Mouse (Mus musculus): ENCODE measurements at regions not wholly inside any gene's neighbourhood (a gene's known extent, or its start where the extent isn't known, plus 50 kb on each side); places are given as distances from the start of the nearest gene placed in this dataset.

DNA sequence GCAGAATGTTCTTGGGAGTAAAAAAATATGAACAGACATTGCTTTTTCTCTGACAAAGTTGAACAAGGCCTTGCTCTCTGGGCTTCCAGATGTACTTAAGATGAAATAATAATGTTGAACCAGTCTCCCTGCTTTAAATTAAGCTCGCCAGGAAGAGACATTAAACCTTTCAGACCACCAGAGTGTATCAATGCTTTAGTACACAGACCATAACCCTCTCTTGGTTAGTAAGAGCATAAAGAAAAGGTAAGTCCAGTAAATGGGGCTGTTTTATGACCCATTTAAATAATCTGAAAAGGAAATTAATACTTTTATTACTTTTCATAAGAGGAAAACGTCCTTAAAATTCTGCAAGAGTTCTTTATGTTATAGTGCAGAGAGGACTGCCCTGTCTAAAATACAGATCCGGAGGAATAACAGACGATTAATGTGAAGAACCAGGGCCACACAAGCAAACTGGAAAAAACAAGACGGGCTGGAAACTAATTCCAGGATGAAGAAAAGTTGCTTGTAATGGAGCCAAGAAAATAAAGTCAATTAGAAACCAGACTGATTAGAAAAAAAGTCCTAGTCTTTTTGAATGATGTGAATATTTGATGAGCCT, 74.4 kb downstream of the Mettl11b start:
- DNase-seq (ENCODE audit: low spot score in 2 of 2), result no peak

DNA sequence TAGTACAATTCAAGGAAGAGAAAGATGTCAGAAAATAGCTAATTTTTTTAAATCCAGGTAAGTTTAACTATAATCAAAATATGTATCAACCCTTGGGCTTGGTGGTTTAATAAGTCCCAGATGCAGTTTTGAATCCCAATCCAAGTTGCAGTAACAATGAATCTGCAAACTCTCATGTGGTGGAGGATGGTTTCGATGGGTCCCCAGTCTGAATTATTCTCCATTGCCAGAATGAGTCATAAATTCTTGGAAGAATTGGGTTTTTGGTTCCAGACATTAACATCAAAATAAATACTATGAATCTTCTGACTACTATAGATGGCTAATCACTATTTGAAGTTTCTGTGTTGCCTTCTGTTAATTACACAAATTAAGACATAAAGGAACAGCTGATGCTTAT, 82.9 kb downstream of the Mettl11b start:
- DNase-seq (ENCODE audit: low spot score in 2 of 2), result no peak

DNA sequence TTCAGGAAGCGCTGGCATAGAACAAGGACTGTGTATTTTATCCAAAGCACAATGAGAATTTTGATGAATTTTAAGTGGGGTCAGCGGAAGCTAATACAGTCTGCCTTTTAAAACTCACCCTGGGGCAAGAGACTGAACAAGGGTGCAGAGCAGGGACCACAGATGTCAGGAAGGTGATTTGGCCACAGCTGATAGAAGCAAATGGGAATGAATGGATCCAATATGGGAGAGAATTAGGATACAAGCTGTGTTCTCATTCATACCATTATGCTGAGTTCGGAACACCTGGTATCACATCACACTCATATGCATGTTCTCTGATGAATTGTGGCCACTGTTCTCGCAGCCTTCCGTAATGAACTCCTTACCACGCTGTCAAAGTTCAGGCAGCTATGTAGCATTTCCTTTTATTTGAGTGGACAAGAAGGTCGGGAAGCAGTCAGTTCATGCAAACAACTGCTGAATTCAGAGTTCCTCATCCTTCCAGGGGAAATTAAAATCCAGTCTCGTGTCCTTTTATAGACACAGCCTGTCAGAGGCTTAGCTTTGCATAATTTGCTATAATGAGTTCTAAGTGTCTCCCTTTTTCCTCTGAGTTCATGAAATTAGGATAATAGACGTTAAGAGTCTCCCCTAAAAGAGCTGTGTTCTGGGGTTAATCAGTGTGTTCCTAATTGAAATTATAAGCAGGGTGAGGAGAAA, 84.4 kb downstream of the Mettl11b start:
- DNase-seq (ENCODE audit: low spot score in 2 of 2), result no peak

DNA sequence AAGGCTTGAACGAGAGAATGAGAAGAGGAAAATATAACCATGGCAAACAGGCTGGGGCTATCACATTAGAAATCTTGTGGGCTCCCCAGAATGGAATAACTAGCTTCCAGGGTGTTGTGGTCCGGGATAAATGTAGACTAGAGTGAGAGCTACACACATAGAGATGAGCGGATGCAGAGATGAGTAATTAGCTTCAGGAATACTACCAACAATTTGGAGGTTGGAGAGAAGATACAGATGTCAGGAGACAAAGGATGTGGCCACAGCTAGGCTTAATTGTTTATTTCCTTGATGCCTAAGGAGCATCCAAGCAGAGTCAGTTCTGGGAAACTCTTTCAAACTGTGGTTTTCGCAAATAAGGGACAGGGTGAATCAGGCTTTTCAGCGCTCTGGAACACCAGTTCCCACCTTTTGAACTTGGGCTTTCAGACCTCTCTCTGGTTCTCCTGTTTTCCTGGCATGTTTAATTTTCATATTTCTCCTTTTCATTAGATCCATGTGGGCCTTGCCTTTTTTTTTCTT, 94.7 kb downstream of the Mettl11b start:
- DNase-seq (ENCODE audit: low spot score in 2 of 2), result no peak

DNA sequence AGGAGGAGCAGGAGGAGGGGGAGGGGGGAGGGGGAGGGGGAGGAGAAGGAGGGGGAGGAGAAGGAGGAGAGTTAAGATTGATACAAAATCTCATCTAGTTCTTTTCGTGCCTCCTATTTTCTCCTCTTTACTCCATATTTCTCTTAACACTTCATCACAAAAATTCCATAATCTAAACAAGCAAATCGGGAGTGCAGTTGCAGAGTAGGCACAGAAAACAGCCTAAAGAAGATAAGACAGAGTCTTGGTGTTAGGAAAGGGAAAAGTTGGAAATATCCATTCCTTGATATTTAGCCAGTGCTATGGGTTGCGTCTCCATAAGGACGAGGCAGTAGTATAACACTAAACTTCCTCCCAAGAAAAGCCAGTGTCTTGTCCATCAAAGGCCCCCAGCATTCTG, 100.1 kb downstream of the Mettl11b start:
- DNase-seq (ENCODE audit: low spot score in 2 of 2), result no peak

DNA sequence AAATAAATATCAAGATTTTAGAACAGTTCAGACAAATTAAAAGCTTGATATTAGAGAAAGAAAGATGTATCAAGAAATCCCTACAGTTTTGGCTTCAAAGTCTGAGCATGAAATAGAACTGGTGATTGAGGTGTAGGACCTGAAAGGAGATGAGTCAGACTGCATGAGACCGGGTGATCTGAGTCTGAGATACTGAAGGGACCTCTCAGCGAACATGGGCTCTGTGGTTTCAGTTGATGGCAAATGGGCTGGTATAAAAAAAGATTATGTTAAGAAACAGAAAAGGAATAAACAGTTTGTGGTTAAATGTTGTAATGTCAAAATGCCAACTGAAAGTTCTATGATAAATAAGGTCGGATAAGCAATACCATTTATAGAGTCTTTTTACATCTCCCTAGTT, 103.7 kb downstream of the Mettl11b start:
- no peak for DNase-seq (ENCODE audit: low spot score in 2 of 2)

DNA sequence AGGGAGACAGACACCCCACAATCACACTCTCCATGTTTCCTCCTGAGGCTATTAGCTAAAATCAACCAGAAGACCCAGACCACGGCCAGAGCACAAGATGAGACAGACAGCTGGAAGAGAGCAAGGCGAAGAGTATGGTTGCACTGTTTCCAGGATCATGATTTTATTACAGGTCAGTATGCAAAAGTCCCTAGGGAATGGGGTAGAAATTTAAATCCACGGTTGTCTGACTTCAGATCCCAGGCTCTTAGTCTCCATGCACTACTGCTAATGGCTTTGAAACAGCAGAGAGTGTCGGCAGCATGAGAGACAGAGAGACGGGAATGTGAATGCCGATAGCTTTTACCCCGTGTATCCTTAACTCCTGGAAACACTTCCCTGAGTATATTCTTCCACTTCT, 105.2 kb downstream of the Mettl11b start:
- no peak for DNase-seq (ENCODE audit: low spot score in 2 of 2)

DNA sequence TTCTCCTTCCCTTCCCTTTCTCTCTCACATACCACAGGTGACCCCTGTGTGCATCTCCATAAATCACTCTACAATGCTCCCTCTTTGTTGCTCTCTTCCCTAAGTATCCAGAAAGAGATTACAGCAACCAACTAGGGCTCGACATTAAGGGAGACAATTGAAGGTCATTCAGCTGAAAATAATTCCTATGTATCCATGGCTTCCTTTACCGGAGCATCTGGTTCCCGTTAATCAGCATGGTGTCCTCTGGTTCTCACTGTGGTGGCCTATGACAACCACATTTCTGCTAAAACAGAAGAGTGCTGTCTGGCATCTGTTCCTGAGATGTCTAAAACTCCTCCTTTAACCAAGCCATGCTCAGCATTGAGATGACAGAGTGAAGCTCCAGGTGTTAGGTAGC, 106.9 kb downstream of the Mettl11b start:
- no peak for DNase-seq (ENCODE audit: low spot score in 2 of 2)

DNA sequence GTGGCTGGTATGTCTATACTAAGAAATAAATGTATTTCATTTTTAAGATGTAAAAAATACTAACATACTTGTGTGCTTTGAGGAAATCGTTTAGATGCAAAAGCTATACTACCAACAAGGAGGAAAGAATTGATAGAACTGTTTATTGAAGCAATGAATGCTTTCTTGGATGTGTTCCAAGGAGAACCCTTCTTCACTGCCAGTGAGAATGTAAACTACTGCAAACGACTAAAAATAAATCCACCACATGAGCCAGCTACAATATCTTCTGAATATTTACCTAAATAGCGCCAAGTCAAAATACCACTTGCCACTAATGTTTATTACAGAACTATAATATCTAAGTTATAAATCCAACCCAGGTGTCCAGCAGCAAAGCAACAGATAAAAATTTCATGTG, 108.4 kb downstream of the Mettl11b start:
- no peak for DNase-seq (ENCODE audit: low spot score in 2 of 2)

DNA sequence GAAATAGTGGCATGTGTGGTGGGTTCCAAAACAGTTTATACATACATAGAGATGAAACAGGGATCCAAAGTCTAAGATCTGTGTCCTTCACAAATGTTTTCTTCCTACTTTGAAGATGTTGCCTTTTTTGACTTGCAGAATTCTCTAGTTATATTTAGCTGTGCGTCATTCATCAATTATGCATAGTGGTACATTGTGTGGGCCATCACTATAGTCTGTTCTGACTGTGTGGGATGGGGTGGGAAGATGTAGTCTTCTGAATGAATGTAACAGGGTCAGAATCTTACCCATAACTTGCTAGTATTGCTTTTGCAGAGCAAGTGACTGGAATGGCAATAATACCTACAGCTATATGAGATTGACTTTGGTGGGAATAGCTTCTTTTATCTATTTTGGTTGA, 116.6 kb downstream of the Mettl11b start:
- DNase-seq (ENCODE audit: low spot score in 2 of 2), result no peak

DNA sequence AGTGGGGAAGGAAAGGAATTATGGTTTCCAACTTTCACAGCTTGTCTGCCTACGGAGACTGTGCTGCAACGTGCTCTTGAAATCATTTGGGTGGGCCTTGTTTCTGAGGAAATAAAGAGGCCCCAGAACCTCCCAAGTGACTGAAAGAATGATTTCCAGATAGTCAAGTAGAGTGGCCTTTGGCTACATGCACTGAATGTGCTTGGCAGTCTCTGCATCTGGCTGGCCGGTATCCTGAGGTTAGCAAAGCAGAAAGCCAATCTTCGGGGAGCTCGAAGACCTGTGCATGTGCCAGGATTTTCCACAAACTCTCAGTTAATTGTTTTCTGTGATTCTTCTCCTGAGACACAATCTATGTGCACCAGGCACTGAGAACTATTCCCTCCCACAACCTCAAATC, 117.3 kb downstream of the Mettl11b start:
- DNase-seq (ENCODE audit: low spot score in 2 of 2), result no peak

DNA sequence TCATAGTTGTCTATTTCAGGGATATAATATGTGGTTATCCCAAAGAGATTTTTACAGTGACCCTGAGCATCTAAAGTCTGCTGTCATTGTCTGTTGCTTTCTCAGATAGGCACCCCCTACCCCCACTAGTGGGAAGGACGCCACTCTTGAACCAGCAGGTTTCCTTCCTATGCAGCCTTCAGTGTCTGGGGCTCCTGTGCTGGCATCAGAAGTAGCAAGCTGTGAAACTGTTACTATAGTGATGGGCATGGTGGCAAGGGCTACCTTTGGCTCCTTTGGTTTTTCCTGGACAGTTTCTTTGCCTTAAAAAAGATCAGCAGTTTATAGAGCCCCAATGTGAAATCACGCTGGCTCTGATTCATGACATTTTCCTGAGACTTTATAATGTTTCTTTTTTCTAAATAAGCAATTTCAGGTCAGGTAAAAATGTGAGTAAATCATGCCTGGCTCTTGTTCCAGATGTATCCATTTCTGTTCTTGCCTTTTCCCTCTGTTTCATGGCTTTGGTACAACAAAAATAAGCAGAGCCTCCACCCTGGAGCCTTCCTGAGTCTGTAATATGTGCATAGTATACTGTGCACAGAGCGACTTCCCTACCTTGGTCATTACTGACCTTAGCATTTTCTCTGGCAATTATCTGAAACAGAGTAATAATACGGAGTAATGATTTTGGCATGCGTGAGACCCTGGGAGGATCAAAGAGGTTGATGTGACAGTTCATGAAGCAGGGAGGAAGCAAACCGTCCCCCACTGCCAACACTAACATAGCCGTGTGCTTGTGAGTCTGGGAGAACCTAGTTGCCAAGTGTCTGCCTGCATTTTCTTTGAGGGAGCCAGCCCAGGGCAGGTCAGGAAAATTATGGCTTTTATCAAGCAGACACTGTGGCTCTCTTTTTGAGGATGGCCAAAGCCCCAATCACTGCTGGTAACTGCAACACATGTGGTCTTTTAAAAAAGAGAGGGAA, 124.8 kb downstream of the Mettl11b start:
- no peak for DNase-seq (ENCODE audit: low spot score in 2 of 2)

DNA sequence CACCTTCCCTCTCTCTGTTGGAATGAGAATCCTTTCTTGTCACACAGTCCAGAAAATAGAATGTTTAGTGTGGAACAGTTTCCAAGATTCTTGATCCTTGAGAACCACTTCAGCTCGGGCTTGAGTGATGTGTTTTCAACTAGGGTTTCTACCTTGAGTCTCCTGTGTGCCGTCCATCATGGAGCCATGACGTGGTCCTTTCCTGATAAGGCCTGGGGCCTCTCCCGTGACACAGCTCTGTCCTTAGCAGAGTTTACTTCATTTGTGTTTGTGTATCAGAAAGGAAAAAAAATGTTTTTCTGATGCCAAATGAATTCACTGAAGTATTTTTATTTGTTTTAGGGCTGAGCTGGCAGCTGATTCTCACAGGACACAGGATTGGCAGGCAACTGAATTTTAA, 148.6 kb downstream of the Mettl11b start:
- no peak for DNase-seq (ENCODE audit: low spot score in 2 of 2)

DNA sequence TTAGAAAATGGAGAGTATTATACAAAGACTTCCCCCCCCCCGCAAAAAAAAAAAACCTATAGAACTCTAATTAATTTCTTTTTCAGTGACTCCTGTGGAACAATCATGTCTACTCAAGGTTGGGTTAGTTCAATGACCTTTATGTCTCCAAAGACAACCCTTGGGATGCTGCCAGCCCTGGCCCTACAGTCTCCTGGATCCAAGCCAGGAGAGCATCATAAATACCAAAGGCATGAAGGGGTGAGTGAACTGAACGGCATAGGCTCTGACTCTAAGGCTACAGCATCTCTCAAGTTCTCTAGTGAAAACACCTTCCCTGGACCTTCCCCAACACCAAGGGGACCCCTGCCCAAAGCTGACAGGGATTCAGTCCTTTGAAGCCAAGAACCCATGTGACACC, 149.4 kb downstream of the Mettl11b start:
- DNase-seq (ENCODE audit: low spot score in 2 of 2), result no peak

DNA sequence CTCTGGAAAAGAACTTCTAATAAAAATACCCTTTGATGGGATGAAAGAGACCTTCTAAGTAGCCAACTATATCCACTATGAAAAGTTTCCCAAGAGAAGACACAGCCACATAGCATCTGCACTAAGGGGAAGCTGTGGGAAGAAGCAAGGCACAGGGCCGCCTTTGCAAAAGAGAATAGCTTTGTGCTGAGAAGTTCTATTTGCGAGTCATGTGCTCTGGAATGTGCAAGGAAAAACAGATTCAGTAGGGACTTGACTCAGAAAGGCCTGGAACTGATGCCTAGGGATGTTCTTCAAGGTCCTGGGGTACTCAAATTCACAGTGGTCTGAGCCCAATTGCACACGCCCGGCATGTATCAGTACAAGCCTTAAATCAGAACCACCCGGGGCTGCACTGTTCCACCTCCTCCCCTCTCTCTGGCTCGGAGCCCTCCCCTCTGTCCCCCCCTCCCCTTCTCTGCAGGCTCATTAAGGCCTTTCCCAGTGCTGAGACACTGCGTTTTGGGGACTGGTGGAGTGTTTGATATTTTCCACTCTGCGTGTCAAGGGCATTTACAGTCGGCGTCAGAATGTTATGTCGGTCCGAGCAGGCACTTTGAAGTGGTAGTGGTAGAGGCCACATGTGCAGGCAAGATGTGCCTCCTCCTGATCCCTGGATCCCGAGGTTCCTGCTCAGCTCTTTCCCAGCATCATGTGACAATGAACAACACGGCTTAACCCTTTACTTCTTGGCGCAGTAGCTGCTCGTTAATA, 150.4 kb downstream of the Mettl11b start:
- DNase-seq (ENCODE audit: low spot score in 2 of 2), result no peak

DNA sequence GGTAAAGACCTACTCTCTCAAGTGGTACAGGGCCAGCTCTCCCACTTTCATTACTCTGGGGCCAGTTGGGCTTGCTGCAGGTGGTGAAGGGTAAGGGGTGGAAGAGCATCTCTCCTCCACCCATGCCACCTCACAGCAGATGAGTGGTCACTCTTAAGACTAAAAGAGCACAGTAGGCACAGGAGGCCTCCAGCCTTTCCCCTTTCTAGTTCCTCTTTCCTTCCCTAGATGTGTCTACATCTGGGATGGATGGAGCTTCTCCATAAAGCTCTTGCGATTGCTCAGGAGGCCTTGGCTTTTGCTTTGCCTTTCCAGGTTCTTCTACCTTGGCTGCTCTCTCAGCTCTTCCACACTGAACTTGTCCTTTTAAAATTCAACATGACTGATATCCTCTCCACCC, 151.5 kb downstream of the Mettl11b start:
- DNase-seq (ENCODE audit: low spot score in 2 of 2), result no peak

DNA sequence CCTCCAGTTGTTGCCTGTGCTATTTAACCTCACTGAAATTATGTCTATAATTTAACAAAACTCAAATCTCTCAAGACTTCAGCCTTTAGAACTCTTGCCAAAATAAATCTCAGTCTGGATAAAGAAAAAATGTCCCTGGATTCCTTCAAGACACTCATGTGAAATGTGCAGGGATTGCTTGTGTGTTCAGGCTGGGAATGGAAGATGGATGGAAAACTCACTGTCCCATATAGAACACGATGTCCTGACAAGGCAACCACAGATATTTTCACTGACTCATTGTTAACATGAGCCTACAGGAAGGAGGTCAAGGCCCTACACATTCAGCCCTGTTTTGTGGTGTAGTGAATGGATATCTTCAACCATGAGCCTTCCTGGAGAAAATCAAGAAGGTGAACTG, 160.3 kb upstream of the Gorab start:
- DNase-seq (ENCODE audit: low spot score in 2 of 2), result no peak

DNA sequence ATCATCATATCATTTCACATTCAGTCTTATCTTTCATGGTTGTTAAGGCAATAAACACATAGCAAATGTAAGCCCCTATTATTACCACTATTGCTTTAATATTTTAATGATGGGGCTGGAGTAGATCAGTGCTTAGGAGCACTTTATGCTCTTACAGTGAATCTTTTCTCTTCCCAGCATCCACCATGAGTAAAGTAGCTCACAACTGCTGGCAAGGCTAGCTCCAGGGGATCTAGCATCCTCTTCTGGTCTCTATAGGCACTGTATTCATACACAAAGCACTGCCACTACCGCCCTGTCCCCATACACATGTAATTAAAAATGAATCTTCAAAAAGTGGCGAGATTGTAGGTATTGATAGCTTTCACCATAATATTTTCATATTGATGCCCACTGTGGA, 159.6 kb upstream of the Gorab start:
- no peak for DNase-seq (ENCODE audit: low spot score in 2 of 2)

DNA sequence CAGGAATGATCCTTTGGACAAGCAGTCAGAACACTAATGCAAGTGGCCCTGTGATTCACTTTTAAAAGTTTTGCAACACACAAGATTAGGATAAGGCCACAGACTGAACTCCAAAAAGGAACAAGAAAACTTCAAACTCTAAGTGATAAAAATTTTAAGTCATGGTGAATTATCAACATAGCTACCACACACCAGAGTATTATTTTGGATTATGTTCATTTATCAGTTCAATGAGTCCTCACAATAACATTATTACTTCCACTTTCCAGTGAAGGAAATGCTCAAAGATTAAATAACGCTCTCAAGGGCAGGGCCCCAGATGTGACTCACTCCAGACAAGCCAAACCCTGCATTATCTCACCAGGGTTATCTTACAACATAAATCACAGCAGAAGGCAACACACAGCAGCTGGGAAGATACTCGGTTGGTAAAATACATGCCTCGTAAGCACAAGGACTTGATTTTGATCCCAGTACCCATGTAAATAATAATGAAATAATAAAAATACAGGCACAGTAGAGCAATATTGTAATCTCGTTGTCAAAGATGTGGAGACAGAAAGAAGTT, 158.8 kb upstream of the Gorab start:
- DNase-seq (ENCODE audit: low spot score in 2 of 2), result peak in 1 of 2 experiments; percentile 50

DNA sequence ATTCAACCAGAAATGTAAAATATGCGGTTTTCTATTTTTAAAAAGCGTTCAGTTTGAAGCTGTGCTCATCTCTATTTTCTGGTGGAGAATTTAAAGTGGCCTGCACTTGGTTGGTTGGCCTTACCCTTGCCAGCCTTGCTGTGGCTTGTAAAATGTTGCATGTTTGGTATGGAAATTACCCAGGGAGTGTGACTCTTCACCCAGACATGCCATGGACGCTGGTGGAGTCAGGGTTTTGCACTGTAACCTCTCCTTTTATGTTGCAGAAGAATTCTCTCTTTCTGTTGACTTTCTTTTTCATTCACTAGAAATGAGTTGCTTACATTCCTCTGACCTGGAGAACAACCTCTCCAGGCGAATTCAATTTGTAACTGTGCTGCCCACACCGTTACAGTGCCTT, 157.5 kb upstream of the Gorab start:
- DNase-seq (ENCODE audit: low spot score in 2 of 2), result no peak

DNA sequence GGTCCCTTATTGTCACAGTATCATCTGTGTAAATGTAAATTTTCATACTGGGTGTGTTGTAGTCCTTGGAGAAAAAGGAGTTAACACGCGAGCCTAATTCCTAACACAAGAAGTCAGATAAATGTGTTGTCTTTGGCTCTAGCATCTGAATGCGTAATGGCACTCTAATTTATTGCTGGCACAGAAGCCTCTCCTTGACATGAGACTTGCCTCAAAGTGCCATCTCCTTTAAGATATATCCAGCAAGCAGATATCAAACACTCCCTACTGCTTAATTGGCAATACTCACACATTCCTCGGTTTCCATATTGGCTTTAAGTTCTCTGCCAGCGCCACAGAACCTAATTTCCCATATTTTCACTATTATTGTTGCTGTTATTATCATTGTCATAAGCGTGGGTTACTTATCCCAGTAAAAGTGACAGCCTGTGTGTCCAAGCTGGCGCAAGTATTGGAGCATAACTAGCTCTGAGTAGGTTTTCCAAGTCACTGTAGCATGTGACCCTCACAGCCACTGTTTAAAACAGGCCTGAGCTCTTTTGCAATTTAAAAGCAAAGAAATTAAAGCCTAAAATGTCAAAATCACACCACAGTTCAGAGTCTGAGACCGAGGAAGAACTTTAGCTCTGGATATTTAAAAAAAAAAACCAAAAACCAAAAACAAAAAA, 156.9 kb upstream of the Gorab start:
- no peak for DNase-seq (ENCODE audit: low spot score in 2 of 2)
